Mouse (Mus musculus): ENCODE measurements around the gene Olfm2. TPM values are rescaled to one million over a fixed set of nuclear protein-coding genes. Genes with fewer than 3 reads are reported as not detected.
A peak's percentile ranks its signal among the peaks of the same experiment; 100 is the strongest.

Gene Olfm2
- polyA plus RNA-seq, 1 experiment from 2014 or later, result 0.30 TPM

DNA sequence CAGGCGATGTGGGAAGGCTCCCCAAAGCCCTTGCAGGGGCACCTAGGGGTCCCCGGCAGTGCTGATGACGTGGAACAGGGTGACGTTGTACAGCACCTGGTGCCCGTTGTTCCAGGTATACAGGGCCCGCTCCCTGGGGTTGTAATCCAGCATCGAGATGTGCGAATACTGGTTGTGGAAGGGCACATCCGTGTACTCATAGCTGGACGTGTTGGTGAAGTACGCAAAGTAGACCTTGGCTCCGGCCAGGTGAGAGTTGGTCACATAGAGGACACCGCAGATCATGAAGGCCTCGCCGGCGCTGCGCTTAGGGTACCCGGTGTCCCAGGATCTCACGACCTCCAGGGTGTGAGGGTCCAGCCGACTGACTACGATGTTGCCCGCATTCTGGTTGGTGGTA lies 78.1 kb downstream of the Olfm2 start:
- H3K9me3 ChIP-seq (replicated peaks), result no peaks in the 10 kb centered on the region
- 80% methylated on average over 22 of the region's 22 CpGs for WGBS (ENCODE audit: insufficient replicate concordance)
- no peak overlapping the region for H3K9ac ChIP-seq
- no peaks in the 10 kb centered on the region for H3K27me3 ChIP-seq
- ATAC-seq (ENCODE audit: insufficient read depth), result no peak
- no peak overlapping the region for H3K27ac ChIP-seq (replicated peaks)
- H3K4me3 ChIP-seq (replicated peaks), result no peak overlapping the region
- H3K4me1 ChIP-seq (replicated peaks), result peaks cover 15% of the 10 kb centered on the region
- no peak overlapping the region for H3K4me2 ChIP-seq
- H3K36me3 ChIP-seq (replicated peaks), result peaks cover 19% of the 10 kb centered on the region

GRCm38 (mm10) chr9:20666510-20667034 lies 79.6 kb downstream of the Olfm2 start:
- Histone ChIP-seq H3K9ac (no peak overlapping the region), H3K4me3 (replicated peaks) (no peak overlapping the region), H3K27ac (replicated peaks) (no peak overlapping the region), H3K9me3 (replicated peaks) (no peaks in the 10 kb centered on the region), H3K4me2 (peak overlapping the region; percentile 35), H3K27me3 (no peaks in the 10 kb centered on the region), H3K36me3 (replicated peaks) (peaks cover 34% of the 10 kb centered on the region), H3K4me1 (replicated peaks) (peaks cover 15% of the 10 kb centered on the region)
- 7% methylated on average over 7 of the region's 7 CpGs for WGBS (ENCODE audit: insufficient replicate concordance)
- ATAC-seq (ENCODE audit: insufficient read depth), result peak; percentile 42; the same call in 1 of the 2 replicates

GRCm38 (mm10) chr9:20665925-20666324 lies 80.2 kb downstream of the Olfm2 start:
- Histone ChIP-seq H3K36me3 (replicated peaks) (peaks cover 40% of the 10 kb centered on the region), H3K27ac (replicated peaks) (no peak overlapping the region), H3K4me2 (no peak overlapping the region), H3K9ac (no peak overlapping the region), H3K9me3 (replicated peaks) (no peaks in the 10 kb centered on the region), H3K4me1 (replicated peaks) (peaks cover 15% of the 10 kb centered on the region), H3K27me3 (no peaks in the 10 kb centered on the region), H3K4me3 (replicated peaks) (no peak overlapping the region)
- ATAC-seq (ENCODE audit: insufficient read depth), result no peak
- 41% methylated on average over 8 of the region's 8 CpGs for WGBS (ENCODE audit: insufficient replicate concordance)

GRCm38 (mm10) chr9:20664982-20665637 lies 81.0 kb downstream of the Olfm2 start:
- H3K4me2 ChIP-seq, result no peak overlapping the region
- H3K9ac ChIP-seq, result no peak overlapping the region
- no peak for ATAC-seq (ENCODE audit: insufficient read depth)
- no peaks in the 10 kb centered on the region for H3K27me3 ChIP-seq
- peaks cover 15% of the 10 kb centered on the region for H3K4me1 ChIP-seq (replicated peaks)
- WGBS (ENCODE audit: insufficient replicate concordance), result 75% methylated on average over 5 of the region's 5 CpGs
- no peak overlapping the region for H3K27ac ChIP-seq (replicated peaks)
- H3K36me3 ChIP-seq (replicated peaks), result peaks cover 47% of the 10 kb centered on the region
- no peaks in the 10 kb centered on the region for H3K9me3 ChIP-seq (replicated peaks)
- no peak overlapping the region for H3K4me3 ChIP-seq (replicated peaks)

- Histone ChIP-seq H3K4me1 (replicated peaks) (peaks cover 15% of the 10 kb centered on the region), H3K36me3 (replicated peaks) (peaks cover 54% of the 10 kb centered on the region), H3K27me3 (no peaks in the 10 kb centered on the region), H3K9ac (no peak overlapping the region), H3K4me2 (no peak overlapping the region), H3K4me3 (replicated peaks) (no peak overlapping the region), H3K27ac (replicated peaks) (no peak overlapping the region), H3K9me3 (replicated peaks) (no peaks in the 10 kb centered on the region)
- 70% methylated on average over 2 of the region's 2 CpGs for WGBS (ENCODE audit: insufficient replicate concordance)
- ATAC-seq (ENCODE audit: insufficient read depth), result no peak
Measured at GRCm38 (mm10) chr9:20664366-20664765, 81.8 kb downstream of the Olfm2 start.

GRCm38 (mm10) chr9:20663956-20664355 lies 82.2 kb downstream of the Olfm2 start:
- no peak overlapping the region for H3K9ac ChIP-seq
- no peak overlapping the region for H3K4me2 ChIP-seq
- ATAC-seq (ENCODE audit: insufficient read depth), result no peak
- no peaks in the 10 kb centered on the region for H3K27me3 ChIP-seq
- no peaks in the 10 kb centered on the region for H3K9me3 ChIP-seq (replicated peaks)
- H3K4me3 ChIP-seq (replicated peaks), result no peak overlapping the region
- peaks cover 58% of the 10 kb centered on the region for H3K36me3 ChIP-seq (replicated peaks)
- H3K4me1 ChIP-seq (replicated peaks), result peaks cover 15% of the 10 kb centered on the region
- 65% methylated on average over 2 of the region's 2 CpGs for WGBS (ENCODE audit: insufficient replicate concordance)
- no peak overlapping the region for H3K27ac ChIP-seq (replicated peaks)

GRCm38 (mm10) chr9:20662874-20663273 lies 83.3 kb downstream of the Olfm2 start:
- Histone ChIP-seq H3K36me3 (replicated peaks) (peaks cover 69% of the 10 kb centered on the region), H3K4me1 (replicated peaks) (peaks cover 15% of the 10 kb centered on the region), H3K27ac (replicated peaks) (no peak overlapping the region), H3K27me3 (no peaks in the 10 kb centered on the region), H3K9ac (no peak overlapping the region), H3K4me2 (no peak overlapping the region), H3K4me3 (replicated peaks) (no peak overlapping the region), H3K9me3 (replicated peaks) (no peaks in the 10 kb centered on the region)
- no peak for ATAC-seq (ENCODE audit: insufficient read depth)
- WGBS (ENCODE audit: insufficient replicate concordance), result 88% methylated on average over 8 of the region's 8 CpGs

GRCm38 (mm10) chr9:20662325-20662724 lies 83.8 kb downstream of the Olfm2 start:
- ATAC-seq (ENCODE audit: insufficient read depth), result no peak
- Histone ChIP-seq H3K27ac (replicated peaks) (no peak overlapping the region), H3K4me3 (replicated peaks) (no peak overlapping the region), H3K36me3 (replicated peaks) (peaks cover 75% of the 10 kb centered on the region), H3K9ac (no peak overlapping the region), H3K4me1 (replicated peaks) (peaks cover 15% of the 10 kb centered on the region), H3K9me3 (replicated peaks) (no peaks in the 10 kb centered on the region), H3K27me3 (no peaks in the 10 kb centered on the region), H3K4me2 (no peak overlapping the region)
- WGBS (ENCODE audit: insufficient replicate concordance), result 45% methylated on average over 3 of the region's 3 CpGs

DNA sequence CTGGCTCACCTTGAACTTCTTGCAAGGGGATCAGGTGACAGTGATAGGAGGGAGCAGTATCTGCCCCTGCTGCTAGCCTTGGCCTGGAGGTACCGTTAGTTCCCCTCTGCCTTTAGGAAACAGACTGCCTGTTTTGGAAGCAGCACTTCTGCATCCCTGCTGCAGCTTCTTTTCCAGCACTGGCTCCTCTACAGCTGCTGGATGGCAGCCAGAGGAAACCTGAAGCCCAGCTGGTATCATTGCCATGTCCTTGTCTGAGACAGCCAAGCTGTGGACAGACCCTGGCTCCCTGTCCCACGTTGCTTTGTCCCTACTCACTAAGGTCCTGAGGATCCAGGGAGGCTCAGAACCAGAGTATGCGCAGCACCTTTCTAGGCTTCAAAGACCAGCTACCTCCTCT lies 88.6 kb downstream of the Olfm2 start:
- ATAC-seq (ENCODE audit: insufficient read depth), result no peak
- no peak overlapping the region for H3K4me2 ChIP-seq
- no peaks in the 10 kb centered on the region for H3K27me3 ChIP-seq
- H3K9ac ChIP-seq, result no peak overlapping the region
- no peak overlapping the region for H3K4me3 ChIP-seq (replicated peaks)
- H3K36me3 ChIP-seq (replicated peaks), result peaks cover 89% of the 10 kb centered on the region
- WGBS (ENCODE audit: insufficient replicate concordance), result 77% methylated on average over 3 of the region's 3 CpGs
- H3K4me1 ChIP-seq (replicated peaks), result peaks cover 25% of the 10 kb centered on the region
- no peaks in the 10 kb centered on the region for H3K9me3 ChIP-seq (replicated peaks)
- no peak overlapping the region for H3K27ac ChIP-seq (replicated peaks)

GRCm38 (mm10) chr9:20653859-20654258 lies 92.3 kb downstream of the Olfm2 start:
- peak overlapping the region; percentile 87 for H3K4me2 ChIP-seq
- no peaks in the 10 kb centered on the region for H3K27me3 ChIP-seq
- no peak overlapping the region for H3K27ac ChIP-seq (replicated peaks)
- 85% methylated on average over 3 of the region's 3 CpGs for WGBS (ENCODE audit: insufficient replicate concordance)
- no peak for ATAC-seq (ENCODE audit: insufficient read depth)
- peak overlapping the region; percentile 96 for H3K4me3 ChIP-seq (replicated peaks)
- no peaks in the 10 kb centered on the region for H3K9me3 ChIP-seq (replicated peaks)
- H3K9ac ChIP-seq, result no peak overlapping the region
- H3K36me3 ChIP-seq (replicated peaks), result peaks cover 57% of the 10 kb centered on the region
- H3K4me1 ChIP-seq (replicated peaks), result peaks cover 53% of the 10 kb centered on the region

DNA sequence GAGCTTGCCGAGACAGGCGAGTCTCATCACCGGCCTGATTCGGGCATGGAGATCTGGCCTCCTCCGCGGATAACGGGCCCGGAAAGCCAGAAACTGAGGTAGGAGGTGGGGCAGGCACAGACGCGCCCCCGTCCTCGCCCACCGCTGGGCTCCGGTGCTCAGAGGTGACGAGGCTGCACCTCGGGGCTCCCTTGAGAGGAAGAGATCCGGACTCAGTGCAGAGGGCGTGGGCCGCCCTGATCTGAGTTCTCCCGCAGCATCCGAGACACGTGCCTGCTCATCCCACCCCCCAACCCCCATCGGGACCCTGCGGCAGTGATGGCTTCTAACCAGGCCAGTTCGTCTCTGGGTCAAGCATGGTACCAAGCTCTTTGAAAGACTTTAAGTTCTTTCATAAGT lies 93.9 kb downstream of the Olfm2 start:
- peak; percentile 11 for ATAC-seq (ENCODE audit: insufficient read depth)
- H3K27ac ChIP-seq (replicated peaks), result peak overlapping the region; percentile 45; the same call in 1 of the 2 replicates
- under 1% methylated on average over 25 of the region's 25 CpGs for WGBS (ENCODE audit: insufficient replicate concordance)
- peaks cover 62% of the 10 kb centered on the region for H3K4me1 ChIP-seq (replicated peaks)
- H3K27me3 ChIP-seq, result no peaks in the 10 kb centered on the region
- H3K9ac ChIP-seq, result peak overlapping the region; percentile 86
- peak overlapping the region; percentile 87 for H3K4me2 ChIP-seq
- peak overlapping the region; percentile 96 for H3K4me3 ChIP-seq (replicated peaks)
- no peaks in the 10 kb centered on the region for H3K9me3 ChIP-seq (replicated peaks)
- peaks cover 57% of the 10 kb centered on the region for H3K36me3 ChIP-seq (replicated peaks)

All from liver, embryonic 15.5 days (tissue).